Mouse (Mus musculus): ENCODE data around the gene Atg4a-ps.

The Atg4a-ps gene

DNA sequence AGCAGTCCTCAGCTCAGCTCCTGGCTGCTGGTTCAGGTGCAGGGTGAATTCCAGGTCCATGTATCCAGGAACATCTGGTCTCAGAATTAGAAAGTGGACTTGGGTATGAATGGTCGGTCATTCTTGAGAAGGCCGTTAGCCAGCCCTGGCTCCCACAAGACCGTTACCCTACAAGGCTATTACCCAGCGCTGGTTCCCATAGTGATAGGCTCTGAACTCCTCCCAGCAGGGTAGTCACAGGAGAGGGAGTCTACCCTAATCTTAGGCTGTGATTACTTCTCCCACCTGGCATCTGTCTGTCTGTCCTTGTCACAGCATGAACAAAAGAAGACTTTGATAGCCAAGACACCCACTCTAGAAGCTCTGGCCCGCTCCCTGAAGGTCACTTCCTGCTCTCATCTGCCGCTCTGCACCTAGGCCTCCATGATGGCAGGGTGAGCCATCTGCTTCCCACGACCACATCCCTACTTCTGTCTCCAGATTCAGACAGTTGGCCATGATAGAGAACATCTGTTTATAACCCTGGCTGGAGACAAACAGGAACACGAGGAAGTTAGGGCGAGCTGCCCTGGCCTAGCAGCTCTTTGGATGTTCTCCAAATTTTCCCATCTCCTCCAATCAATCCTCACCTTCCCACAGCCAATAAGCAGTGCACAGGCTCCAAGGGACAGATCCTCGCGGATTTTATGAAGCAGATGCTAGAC, 1.4 kb upstream of the Atg4a-ps start:
- H3K27me3 ChIP-seq (ENCODE audit: insufficient read depth, low read length), result no peaks in the 10 kb centered on the region; the same call in 1 of the 2 replicates
- no peak overlapping the region for H3K4me3 ChIP-seq (replicated peaks; ENCODE audit: low read length)
- H3K4me1 ChIP-seq (replicated peaks; ENCODE audit: low read depth, low read length), result no peaks in the 10 kb centered on the region
- TF ChIP-seq CTCF (conservative IDR thresholded peaks at IDR 0.05; ENCODE audit: low read length), result no peak
- TF ChIP-seq NANOG (IDR thresholded peaks at IDR 0.05; ENCODE audit: borderline replicate concordance, low read length), result no peak
- TF ChIP-seq POU5F1 (IDR thresholded peaks at IDR 0.05; ENCODE audit: borderline replicate concordance, low read length), result no peak
- H3K9me3 ChIP-seq (ENCODE audit: low read length), result peaks cover 28% of the 10 kb centered on the region
- no peaks in the 10 kb centered on the region for H3K36me3 ChIP-seq (ENCODE audit: insufficient read depth, low read length)

DNA sequence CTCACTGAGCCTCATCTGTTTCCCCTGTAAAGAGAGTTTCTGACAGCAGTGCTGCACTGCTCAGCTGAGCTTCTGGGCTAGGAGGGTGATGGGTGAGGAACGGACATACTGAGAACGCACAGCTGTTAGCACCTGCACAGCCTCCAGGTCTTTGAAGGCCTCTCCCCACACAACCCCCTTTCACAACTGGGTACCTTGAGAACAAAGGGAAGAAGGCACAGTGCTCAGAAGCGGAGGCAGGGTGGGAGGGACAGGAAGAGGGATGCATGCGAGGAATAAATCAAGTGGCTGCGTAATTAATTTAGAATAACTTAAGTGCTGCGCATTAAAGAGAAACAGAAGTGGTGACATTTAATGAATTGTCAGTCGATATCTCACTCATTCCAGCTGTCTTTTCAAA, 4.6 kb downstream of the Atg4a-ps start:
- no peaks in the 10 kb centered on the region for H3K9me3 ChIP-seq (ENCODE audit: low read length)
- no peaks in the 10 kb centered on the region for H3K36me3 ChIP-seq (ENCODE audit: insufficient read depth, low read length)
- TF ChIP-seq POU5F1 (IDR thresholded peaks at IDR 0.05; ENCODE audit: borderline replicate concordance, low read length) (no peak), CTCF (conservative IDR thresholded peaks at IDR 0.05; ENCODE audit: low read length) (no peak), NANOG (IDR thresholded peaks at IDR 0.05; ENCODE audit: borderline replicate concordance, low read length) (no peak)
- peaks cover 15% of the 10 kb centered on the region for H3K4me1 ChIP-seq (replicated peaks; ENCODE audit: low read depth, low read length)
- H3K4me3 ChIP-seq (replicated peaks; ENCODE audit: low read length), result no peak overlapping the region
- no peaks in the 10 kb centered on the region; the same call in 1 of the 2 replicates for H3K27me3 ChIP-seq (ENCODE audit: insufficient read depth, low read length)

DNA sequence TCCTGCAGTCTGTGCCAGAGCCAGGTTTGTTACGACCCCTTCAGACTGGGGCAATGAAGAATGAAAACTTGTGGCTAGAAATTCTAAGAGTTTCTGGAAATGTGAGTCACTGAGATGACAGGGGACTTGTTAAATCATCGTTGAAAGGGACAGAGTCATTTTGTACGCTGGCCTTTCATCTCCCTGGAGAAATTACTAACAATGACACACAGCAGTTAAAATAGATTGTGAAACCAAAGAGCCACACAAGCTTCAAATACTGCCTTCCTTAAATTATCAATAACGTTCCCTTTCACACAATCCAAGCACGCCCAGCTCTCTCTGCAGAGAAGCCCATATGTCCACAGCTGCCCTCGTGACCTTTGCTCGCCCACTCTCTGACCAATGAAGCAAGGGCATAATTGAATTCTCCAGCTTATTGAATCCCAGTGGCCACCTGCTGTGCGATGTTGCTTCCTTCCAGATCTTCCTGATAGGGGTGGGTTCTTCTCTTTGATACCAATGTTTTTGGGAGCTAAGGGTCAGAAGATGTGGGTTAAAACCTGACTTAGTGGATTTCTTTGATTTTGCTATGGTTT, 5.6 kb downstream of the Atg4a-ps start:
- TF ChIP-seq CTCF (conservative IDR thresholded peaks at IDR 0.05; ENCODE audit: low read length) (no peak), POU5F1 (IDR thresholded peaks at IDR 0.05; ENCODE audit: borderline replicate concordance, low read length) (no peak), NANOG (IDR thresholded peaks at IDR 0.05; ENCODE audit: borderline replicate concordance, low read length) (no peak)
- no peaks in the 10 kb centered on the region; the same call in 1 of the 2 replicates for H3K27me3 ChIP-seq (ENCODE audit: insufficient read depth, low read length)
- H3K4me1 ChIP-seq (replicated peaks; ENCODE audit: low read depth, low read length), result peaks cover 15% of the 10 kb centered on the region
- H3K4me3 ChIP-seq (replicated peaks; ENCODE audit: low read length), result no peak overlapping the region
- H3K36me3 ChIP-seq (ENCODE audit: insufficient read depth, low read length), result no peaks in the 10 kb centered on the region
- H3K9me3 ChIP-seq (ENCODE audit: low read length), result no peaks in the 10 kb centered on the region

DNA sequence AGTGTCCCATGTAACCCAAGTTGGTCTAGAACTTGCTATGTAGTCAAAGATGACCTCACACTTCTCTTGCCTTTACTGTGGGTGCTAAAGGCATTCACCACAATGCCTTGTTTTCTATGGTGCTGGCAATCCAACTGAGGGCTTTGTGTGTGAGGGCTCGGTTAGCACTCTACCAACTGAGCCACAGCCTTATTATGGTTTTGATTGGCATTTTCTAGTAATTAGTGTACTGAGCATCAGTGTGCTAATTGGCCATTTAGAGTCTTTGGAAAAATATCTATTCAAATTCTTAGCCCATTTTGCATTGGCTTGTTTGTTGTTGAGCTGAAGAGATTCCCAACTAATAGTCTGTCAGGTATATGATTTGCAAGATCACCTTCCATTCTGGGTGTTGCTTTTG, 8.2 kb downstream of the Atg4a-ps start:
- Histone ChIP-seq H3K4me1 (replicated peaks; ENCODE audit: low read depth, low read length) (peaks cover 15% of the 10 kb centered on the region), H3K36me3 (ENCODE audit: insufficient read depth, low read length) (no peaks in the 10 kb centered on the region), H3K27me3 (ENCODE audit: insufficient read depth, low read length) (no peaks in the 10 kb centered on the region), H3K4me3 (replicated peaks; ENCODE audit: low read length) (no peak overlapping the region), H3K9me3 (ENCODE audit: low read length) (no peaks in the 10 kb centered on the region)
- TF ChIP-seq NANOG (IDR thresholded peaks at IDR 0.05; ENCODE audit: borderline replicate concordance, low read length) (no peak), CTCF (conservative IDR thresholded peaks at IDR 0.05; ENCODE audit: low read length) (no peak), POU5F1 (IDR thresholded peaks at IDR 0.05; ENCODE audit: borderline replicate concordance, low read length) (no peak)

DNA sequence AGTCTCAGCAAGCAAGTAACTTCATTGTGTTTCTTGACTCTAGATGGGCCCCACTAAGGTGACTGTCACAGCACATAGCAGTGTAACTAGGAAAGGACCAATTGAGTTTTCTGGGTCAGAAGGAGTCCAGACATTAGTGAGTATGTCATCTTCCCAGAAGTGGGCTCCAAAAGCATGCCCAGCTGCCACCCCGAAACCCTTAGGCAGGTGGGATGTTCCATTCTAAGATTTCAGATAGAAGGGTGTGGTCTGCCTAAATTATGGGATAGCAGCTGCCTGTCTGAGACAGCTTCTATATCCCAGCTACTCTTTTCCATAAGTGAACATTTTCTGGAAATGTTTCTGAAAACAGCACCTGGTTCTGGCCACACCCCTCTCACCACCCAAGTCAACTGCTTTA, 11.6 kb downstream of the Atg4a-ps start:
- TF ChIP-seq CTCF (conservative IDR thresholded peaks at IDR 0.05; ENCODE audit: low read length), result no peak
- no peak for TF ChIP-seq NANOG (IDR thresholded peaks at IDR 0.05; ENCODE audit: borderline replicate concordance, low read length)
- no peak for TF ChIP-seq POU5F1 (IDR thresholded peaks at IDR 0.05; ENCODE audit: borderline replicate concordance, low read length)
- Histone ChIP-seq H3K9me3 (ENCODE audit: low read length) (no peaks in the 10 kb centered on the region), H3K4me3 (replicated peaks; ENCODE audit: low read length) (no peak overlapping the region), H3K27me3 (ENCODE audit: insufficient read depth, low read length) (no peaks in the 10 kb centered on the region), H3K36me3 (ENCODE audit: insufficient read depth, low read length) (no peaks in the 10 kb centered on the region), H3K4me1 (replicated peaks; ENCODE audit: low read depth, low read length) (no peaks in the 10 kb centered on the region)

DNA sequence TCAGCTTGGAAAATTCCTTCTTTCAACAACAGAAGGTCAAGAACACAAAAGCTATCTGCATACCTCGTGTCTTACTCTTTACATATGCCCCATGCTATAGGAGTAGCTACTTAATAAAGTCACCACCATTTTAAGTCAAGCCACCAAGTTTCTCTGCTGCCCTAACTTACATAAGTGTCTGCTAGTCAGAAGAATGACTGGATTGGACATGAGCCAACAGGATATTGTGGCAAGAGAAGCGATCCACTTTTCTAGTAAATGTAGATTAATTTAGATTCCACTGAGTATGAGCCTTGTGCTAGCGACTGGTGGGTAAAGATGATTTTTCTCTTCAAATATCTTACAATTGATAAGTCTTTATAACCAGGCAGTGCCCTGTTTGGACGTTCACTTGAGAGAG, 12.0 kb downstream of the Atg4a-ps start:
- Histone ChIP-seq H3K4me1 (replicated peaks; ENCODE audit: low read depth, low read length) (no peaks in the 10 kb centered on the region), H3K9me3 (ENCODE audit: low read length) (no peaks in the 10 kb centered on the region), H3K36me3 (ENCODE audit: insufficient read depth, low read length) (no peaks in the 10 kb centered on the region), H3K4me3 (replicated peaks; ENCODE audit: low read length) (no peak overlapping the region), H3K27me3 (ENCODE audit: insufficient read depth, low read length) (no peaks in the 10 kb centered on the region)
- TF ChIP-seq CTCF (conservative IDR thresholded peaks at IDR 0.05; ENCODE audit: low read length), result no peak
- TF ChIP-seq POU5F1 (IDR thresholded peaks at IDR 0.05; ENCODE audit: borderline replicate concordance, low read length), result no peak
- TF ChIP-seq NANOG (IDR thresholded peaks at IDR 0.05; ENCODE audit: borderline replicate concordance, low read length), result no peak

DNA sequence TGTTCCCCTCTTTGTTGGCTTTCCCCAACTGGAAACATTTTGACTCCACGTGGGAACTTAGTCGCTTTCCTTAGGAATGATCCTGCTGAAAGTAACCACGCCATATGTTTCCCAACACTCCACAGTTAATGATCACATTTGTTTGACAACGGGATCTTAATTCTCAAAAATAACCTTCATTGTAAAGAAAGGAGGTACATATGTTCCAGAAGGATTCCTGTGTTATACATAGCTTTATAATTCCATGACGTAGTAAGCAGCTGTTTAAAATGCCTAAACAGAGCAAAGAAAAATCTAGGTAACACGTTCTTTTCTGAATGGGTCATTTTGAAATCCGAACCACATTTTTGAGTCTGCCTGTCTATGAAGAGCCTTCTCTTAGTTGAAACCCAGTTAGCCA, 12.7 kb downstream of the Atg4a-ps start:
- TF ChIP-seq NANOG (IDR thresholded peaks at IDR 0.05; ENCODE audit: borderline replicate concordance, low read length) (no peak), CTCF (conservative IDR thresholded peaks at IDR 0.05; ENCODE audit: low read length) (no peak), POU5F1 (IDR thresholded peaks at IDR 0.05; ENCODE audit: borderline replicate concordance, low read length) (no peak)
- Histone ChIP-seq H3K4me3 (replicated peaks; ENCODE audit: low read length) (no peak overlapping the region), H3K4me1 (replicated peaks; ENCODE audit: low read depth, low read length) (no peaks in the 10 kb centered on the region), H3K36me3 (ENCODE audit: insufficient read depth, low read length) (no peaks in the 10 kb centered on the region), H3K27me3 (ENCODE audit: insufficient read depth, low read length) (peaks cover 4% of the 10 kb centered on the region; the same call in 1 of the 2 replicates), H3K9me3 (ENCODE audit: low read length) (no peaks in the 10 kb centered on the region)

DNA sequence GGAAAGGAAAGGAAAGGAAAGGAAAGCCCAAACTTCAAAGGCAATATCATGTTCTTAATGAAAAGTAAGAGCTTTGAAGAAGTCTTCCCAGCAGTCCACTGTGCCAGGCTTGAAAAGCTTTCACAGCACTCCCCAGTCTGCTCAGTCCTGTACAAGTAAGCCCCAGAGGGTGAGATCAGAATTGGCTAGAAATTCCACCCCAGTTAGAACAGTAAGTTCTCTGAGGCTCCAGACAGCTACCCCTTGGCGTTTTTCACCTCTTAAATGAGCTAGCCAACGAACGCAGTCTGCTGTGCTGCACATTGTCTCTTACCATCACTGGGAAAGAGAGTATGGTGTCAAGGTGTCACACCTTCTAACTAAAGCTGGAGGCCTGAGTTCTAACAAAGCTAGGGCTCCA, 18.2 kb downstream of the Atg4a-ps start:
- Histone ChIP-seq H3K36me3 (ENCODE audit: insufficient read depth, low read length) (no peaks in the 10 kb centered on the region), H3K27me3 (ENCODE audit: insufficient read depth, low read length) (peaks cover 4% of the 10 kb centered on the region; the same call in 1 of the 2 replicates), H3K9me3 (ENCODE audit: low read length) (no peaks in the 10 kb centered on the region), H3K4me3 (replicated peaks; ENCODE audit: low read length) (no peak overlapping the region), H3K4me1 (replicated peaks; ENCODE audit: low read depth, low read length) (no peaks in the 10 kb centered on the region)
- TF ChIP-seq CTCF (conservative IDR thresholded peaks at IDR 0.05; ENCODE audit: low read length), result no peak
- TF ChIP-seq NANOG (IDR thresholded peaks at IDR 0.05; ENCODE audit: borderline replicate concordance, low read length), result no peak
- no peak for TF ChIP-seq POU5F1 (IDR thresholded peaks at IDR 0.05; ENCODE audit: borderline replicate concordance, low read length)
